Mouse (Mus musculus) myocyte (in vitro differentiated cells): ENCODE results near the gene RPS10-NUDT3.

Experiments used
- E2F4 ChIP-seq: IDR thresholded peaks from one replicate; pipeline ENCODE4 v1.6.1; 2011; ENCODE audit warnings: mild to moderate bottlenecking, control low read depth, moderate library complexity; ENCODE audit not compliant: insufficient read depth
- MAX ChIP-seq: IDR thresholded peaks from one replicate; pipeline ENCODE4 v1.6.1; 2011; ENCODE audit warnings: low read depth, mild to moderate bottlenecking, control low read depth
- MYOD1 ChIP-seq, 3 experiments: IDR thresholded peaks; one replicate each; pipeline ENCODE4 v1.6.1; 2011; ENCODE audit warnings: control low read depth in 2 of 3, low read depth in 2 of 3, mild to moderate bottlenecking in 2 of 3, moderate library complexity in 1 of 3; ENCODE audit not compliant: insufficient read length in 2 of 3, control insufficient read depth in 1 of 3
- MYOG ChIP-seq, 3 experiments: IDR thresholded peaks; one replicate each; pipeline ENCODE4 v1.6.1; 2011; ENCODE audit warnings: control low read depth in 2 of 3, low read depth in 2 of 3, mild to moderate bottlenecking in 2 of 3; ENCODE audit not compliant: insufficient read length in 2 of 3, control insufficient read depth in 1 of 3, insufficient read depth in 1 of 3
- POLR2A ChIP-seq: IDR thresholded peaks from one replicate; pipeline ENCODE4 v1.6.1; 2011; ENCODE audit warnings: low read depth, mild to moderate bottlenecking, control low read depth, moderate library complexity; ENCODE audit not compliant: insufficient read length
- POLR2AphosphoS2 ChIP-seq: IDR thresholded peaks from one replicate; pipeline ENCODE4 v1.6.1; 2011; ENCODE audit warnings: low read depth, control low read depth; ENCODE audit not compliant: insufficient read length
- SRF ChIP-seq: IDR thresholded peaks from one replicate; pipeline ENCODE4 v1.6.1; 2011; ENCODE audit warnings: low read depth; ENCODE audit not compliant: control insufficient read depth, insufficient read length
- TCF12 ChIP-seq: IDR thresholded peaks from one replicate; pipeline ENCODE4 v1.6.1; 2011; ENCODE audit warnings: mild to moderate bottlenecking, control low read depth; ENCODE audit not compliant: poor library complexity, insufficient read depth, severe bottlenecking
- TCF3 ChIP-seq: IDR thresholded peaks from one replicate; pipeline ENCODE4 v1.6.1; 2011; ENCODE audit warnings: low read depth, control low read depth; ENCODE audit not compliant: insufficient read length
- USF1 ChIP-seq: IDR thresholded peaks from one replicate; pipeline ENCODE4 v1.6.1; 2011; ENCODE audit warnings: low read depth, mild to moderate bottlenecking, control low read depth, moderate library complexity

DNA sequence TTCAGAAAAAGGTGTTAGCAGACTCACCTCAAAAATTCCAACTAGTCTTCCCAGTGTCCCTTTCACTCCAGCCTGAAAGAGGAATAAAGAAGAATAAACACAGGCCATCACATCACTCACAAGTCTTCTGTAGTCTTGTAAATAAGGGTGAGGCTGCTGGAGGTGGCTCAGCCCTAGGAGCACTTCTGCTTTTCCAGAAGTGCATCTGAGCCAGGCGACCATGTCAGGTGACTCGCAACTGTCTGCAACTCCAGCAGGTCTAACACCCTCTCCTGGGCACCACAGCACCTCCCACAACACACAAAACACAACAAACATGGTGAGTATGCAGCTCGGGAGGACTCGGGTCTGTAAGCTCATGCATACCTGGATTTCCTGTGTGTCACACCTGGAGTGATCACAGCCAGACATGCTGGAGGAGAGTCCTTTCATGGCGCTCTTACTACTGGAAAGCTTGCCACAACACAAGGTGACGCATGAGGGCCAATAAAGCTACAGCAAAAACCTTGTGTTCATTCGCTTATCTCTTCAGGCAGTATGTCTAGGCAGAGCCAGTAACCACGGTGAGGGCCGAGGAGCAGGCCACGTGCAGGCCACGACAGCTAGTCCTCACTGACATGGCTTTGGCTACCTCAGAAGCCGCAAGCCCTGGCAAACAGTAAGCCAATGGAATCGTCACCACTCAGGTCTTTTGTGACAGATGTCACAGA lies 51.7 kb downstream of the RPS10-NUDT3 start:
- TF ChIP-seq TCF3 (no peak), POLR2A (no peak), POLR2AphosphoS2 (no peak), SRF (no peak), E2F4 (no peak), TCF12 (no peak), MYOG (IDR thresholded peaks at IDR 0.05; ENCODE audit: control insufficient read depth in 1 of 3, insufficient read depth in 1 of 3, insufficient read length in 2 of 3, low read depth in 2 of 3) (no peak), USF1 (no peak), MYOD1 (IDR thresholded peaks at IDR 0.05; ENCODE audit: control insufficient read depth in 1 of 3, insufficient read length in 2 of 3, low read depth in 2 of 3) (no peak), MAX (no peak)
